Mouse (Mus musculus) heart, postnatal 4 days (tissue): ENCODE data around the gene Adgrb2. TPM values are rescaled to one million over a fixed set of nuclear protein-coding genes. Genes with fewer than 3 reads are reported as not detected.
A peak's percentile ranks its signal among the peaks of the same experiment; 100 is the strongest.

Experiments
- DNase-seq: peaks from one replicate; pipeline ENCODE4 v3.0.0; 2021
- total RNA-seq, 2 experiments: library from RNA; stranded (reverse); gene quantifications; 2 replicates each; pipeline ENCODE4 v1.2.3; 2021

Gene Adgrb2
- total RNA-seq, 2 experiments from 2014 or later, result 5.5 to 6.6 TPM

GRCm38 (mm10) chr4:130033496-130033895, 48.8 kb downstream of the Adgrb2 start:
- no peak for DNase-seq

- DNase-seq, result peak; percentile 74
Observed at GRCm38 (mm10) chr4:130036112-130036511, 51.4 kb downstream of the Adgrb2 start.

GRCm38 (mm10) chr4:130036573-130037401, 52.1 kb downstream of the Adgrb2 start:
- DNase-seq, result peak; percentile 75

GRCm38 (mm10) chr4:130039351-130039750, 54.7 kb downstream of the Adgrb2 start:
- no peak for DNase-seq

- no peak for DNase-seq
Observed at GRCm38 (mm10) chr4:130041076-130041475, 56.4 kb downstream of the Adgrb2 start.

- no peak for DNase-seq
Observed at GRCm38 (mm10) chr4:130044211-130044610, 59.5 kb downstream of the Adgrb2 start.

GRCm38 (mm10) chr4:130045609-130046008, 60.9 kb downstream of the Adgrb2 start:
- DNase-seq, result peak; percentile 59

- DNase-seq, result peak; percentile 97
Observed at GRCm38 (mm10) chr4:130047331-130048202, 62.9 kb downstream of the Adgrb2 start, which contains the start of gene Col16a1. TSS of gene Col16a1 (plus strand) at chr4:130047840.

GRCm38 (mm10) chr4:130048203-130048479, 63.5 kb downstream of the Adgrb2 start:
- no peak for DNase-seq

- DNase-seq, result peak; percentile 85
Observed at GRCm38 (mm10) chr4:130050056-130050824, 65.6 kb downstream of the Adgrb2 start.

- DNase-seq, result no peak
Observed at GRCm38 (mm10) chr4:130052283-130052682, 67.6 kb downstream of the Adgrb2 start.

GRCm38 (mm10) chr4:130053111-130053510, 68.4 kb downstream of the Adgrb2 start:
- DNase-seq, result no peak

GRCm38 (mm10) chr4:130054727-130055126, 70.1 kb downstream of the Adgrb2 start:
- DNase-seq, result no peak

GRCm38 (mm10) chr4:130055160-130056010, 70.7 kb downstream of the Adgrb2 start:
- no peak for DNase-seq

- no peak for DNase-seq
Observed at GRCm38 (mm10) chr4:130056011-130056322, 71.3 kb downstream of the Adgrb2 start.

- DNase-seq, result no peak
Observed at GRCm38 (mm10) chr4:130056471-130056870, 71.8 kb downstream of the Adgrb2 start.

- DNase-seq, result no peak
Observed at GRCm38 (mm10) chr4:130060937-130061336, 76.3 kb downstream of the Adgrb2 start.

- no peak for DNase-seq
Observed at GRCm38 (mm10) chr4:130063191-130063590, 78.5 kb downstream of the Adgrb2 start.

- peak; percentile 59 for DNase-seq
Observed at GRCm38 (mm10) chr4:130066816-130067215, 82.1 kb downstream of the Adgrb2 start.

GRCm38 (mm10) chr4:130070523-130070922, 85.9 kb downstream of the Adgrb2 start:
- DNase-seq, result no peak

GRCm38 (mm10) chr4:130071758-130072157, 87.1 kb downstream of the Adgrb2 start:
- no peak for DNase-seq
